Mouse (Mus musculus) liver, adult 2 months (tissue): ENCODE results near the gene Cerk. TPM values are rescaled to one million over a fixed set of nuclear protein-coding genes. Genes with fewer than 3 reads are reported as not detected.
A peak's percentile ranks its signal among the peaks of the same experiment; 100 is the strongest.
"Not testable (repeated sequence)": the region's sequence is repeated elsewhere in the genome, so short reads cannot be mapped to it uniquely, and the experiment has no call there.

Experiments used
- DNase-seq: peaks from one replicate; pipeline ENCODE4 v3.0.0-alpha.2; 2011; ENCODE audit warnings: low read depth, low spot score; ENCODE audit errors: extremely low read depth
- H3K27ac ChIP-seq: fragments of 200-500 bp; replicated peaks from 2 replicates; pipeline ENCODE4 v1.5.1; 2012; ENCODE audit warnings: low read depth, mild to moderate bottlenecking, control low read depth, inconsistent platforms, low read length; ENCODE audit not compliant: insufficient read depth
- H3K27me3 ChIP-seq: fragments of 200-500 bp; 2 replicates; pipeline ENCODE4 v1.6.1; 2012; ENCODE audit warnings: mild to moderate bottlenecking, moderate library complexity, low read length, inconsistent platforms; ENCODE audit not compliant: control insufficient read depth, insufficient read depth
- H3K36me3 ChIP-seq: fragments of 200-500 bp; 2 replicates; pipeline ENCODE4 v1.6.1; 2012; ENCODE audit warnings: low read length, inconsistent platforms; ENCODE audit not compliant: control insufficient read depth, insufficient read depth
- H3K4me1 ChIP-seq: fragments of 200-500 bp; 2 replicates; pipeline ENCODE4 v1.6.1; 2011; ENCODE audit warnings: low read length; ENCODE audit not compliant: control insufficient read depth, insufficient read depth
- H3K4me3 ChIP-seq: fragments of 200-500 bp; 2 replicates; pipeline ENCODE4 v1.5.1; 2011; ENCODE audit warnings: low read depth, mild to moderate bottlenecking, control low read depth, low read length, moderate library complexity; ENCODE audit not compliant: insufficient read depth
- H3K79me2 ChIP-seq: fragments of 200-500 bp; 2 replicates; pipeline ENCODE4 v1.6.1; 2012; ENCODE audit warnings: inconsistent platforms, mild to moderate bottlenecking, low read length, moderate library complexity; ENCODE audit not compliant: control insufficient read depth, insufficient read depth
- H3K9ac ChIP-seq: fragments of 200-500 bp; 2 replicates; pipeline ENCODE4 v1.6.1; 2012; ENCODE audit warnings: low read depth, mild to moderate bottlenecking, control low read depth, inconsistent platforms, low read length
- CTCF ChIP-seq: fragments of 200-500 bp; IDR thresholded peaks from 2 replicates; pipeline ENCODE4 v1.5.1; 2011; ENCODE audit warnings: low read depth, low read length, control low read depth
- POLR2A ChIP-seq: fragments of 200-500 bp; IDR thresholded peaks from 2 replicates; pipeline ENCODE4 v1.6.1; 2011; ENCODE audit warnings: low read length, control low read depth; ENCODE audit not compliant: insufficient read depth; ENCODE audit errors: extremely low read depth
- WGBS: fragments of 180-500 bp; shearing (Covaris S2); methylation state at CpG from one replicate; pipeline ENCODE4 v1.1.7; 2018; 5-methylcytosine and 5-hydroxymethylcytosine counted together
- polyA plus RNA-seq: library from polyadenylated mRNA; depleted of rRNA; stranded (reverse); fragments of >200 nt; gene quantifications from 2 replicates; pipeline ENCODE4 v1.2.3, GENCODE M21; 2012
- total RNA-seq: library from RNA; depleted of rRNA; stranded (reverse); fragments of >200 nt; gene quantifications from 2 replicates; pipeline ENCODE4 v1.2.3, GENCODE M21; 2014

Gene Cerk
- total and polyA plus RNA-seq, 2 experiments, result 2.7 to 3.0 TPM

- Histone ChIP-seq H3K27me3 (no peaks in the 10 kb centered on the region), H3K27ac (no peak overlapping the region), H3K4me3 (no peak overlapping the region), H3K9ac (no peak overlapping the region), H3K4me1 (no peaks in the 10 kb centered on the region), H3K36me3 (no peaks in the 10 kb centered on the region), H3K79me2 (peaks cover 8% of the 10 kb centered on the region; the same call in 1 of the 2 replicates)
- no peak for TF ChIP-seq POLR2A
- TF ChIP-seq CTCF, result no peak
- WGBS, result 92% methylated on average over 19 of the region's 19 CpGs
- no peak for DNase-seq
Observed at GRCm38 (mm10) chr15:86104401-86105344, 81.3 kb downstream of the Cerk start.

GRCm38 (mm10) chr15:86102308-86102707, 83.6 kb downstream of the Cerk start:
- Histone ChIP-seq H3K9ac (no peak overlapping the region), H3K4me1 (no peaks in the 10 kb centered on the region), H3K4me3 (no peak overlapping the region), H3K27me3 (no peaks in the 10 kb centered on the region), H3K79me2 (peaks cover 2% of the 10 kb centered on the region; the same call in 1 of the 2 replicates), H3K36me3 (no peaks in the 10 kb centered on the region), H3K27ac (peak overlapping the region; percentile 46)
- TF ChIP-seq POLR2A (no peak), CTCF (no peak)
- 55% methylated on average over 15 of the region's 15 CpGs for WGBS
- DNase-seq, result peak; percentile 72

GRCm38 (mm10) chr15:86101585-86101984, 84.4 kb downstream of the Cerk start:
- Histone ChIP-seq H3K9ac (no peak overlapping the region), H3K79me2 (peaks cover 2% of the 10 kb centered on the region; the same call in 1 of the 2 replicates), H3K36me3 (no peaks in the 10 kb centered on the region), H3K4me3 (no peak overlapping the region), H3K27me3 (no peaks in the 10 kb centered on the region), H3K4me1 (no peaks in the 10 kb centered on the region), H3K27ac (no peak overlapping the region; the same call in 1 of the 2 replicates)
- 87% methylated on average over 9 of the region's 9 CpGs for WGBS
- DNase-seq, result no peak
- TF ChIP-seq CTCF (no peak), POLR2A (no peak)

- no peaks in the 10 kb centered on the region for H3K27me3 ChIP-seq
- no peaks in the 10 kb centered on the region for H3K36me3 ChIP-seq
- 89% methylated on average over 2 of the region's 2 CpGs for WGBS
- TF ChIP-seq POLR2A (no peak), CTCF (no peak)
- H3K4me1 ChIP-seq, result peaks cover 5% of the 10 kb centered on the region
- H3K27ac ChIP-seq, result no peak overlapping the region
- H3K9ac ChIP-seq, result no peak overlapping the region
- no peak for DNase-seq
- H3K4me3 ChIP-seq, result no peak overlapping the region
- peaks cover 9% of the 10 kb centered on the region; the same call in 1 of the 2 replicates for H3K79me2 ChIP-seq
Observed at GRCm38 (mm10) chr15:86097871-86098270, 88.1 kb downstream of the Cerk start.

- H3K79me2 ChIP-seq, H3K27me3 ChIP-seq, H3K9ac ChIP-seq, DNase-seq, H3K27ac ChIP-seq, H3K36me3 ChIP-seq, H3K4me3 ChIP-seq: not testable (repeated sequence)
- H3K4me1 ChIP-seq, result peaks cover 14% of the 10 kb centered on the region
- 96% methylated on average over 5 of the region's 5 CpGs for WGBS
Observed at GRCm38 (mm10) chr15:86096604-86097020, 89.3 kb downstream of the Cerk start.
